25 mouse cellular contexts compared by ENCODE assay signal in the genomic region with DNA sequence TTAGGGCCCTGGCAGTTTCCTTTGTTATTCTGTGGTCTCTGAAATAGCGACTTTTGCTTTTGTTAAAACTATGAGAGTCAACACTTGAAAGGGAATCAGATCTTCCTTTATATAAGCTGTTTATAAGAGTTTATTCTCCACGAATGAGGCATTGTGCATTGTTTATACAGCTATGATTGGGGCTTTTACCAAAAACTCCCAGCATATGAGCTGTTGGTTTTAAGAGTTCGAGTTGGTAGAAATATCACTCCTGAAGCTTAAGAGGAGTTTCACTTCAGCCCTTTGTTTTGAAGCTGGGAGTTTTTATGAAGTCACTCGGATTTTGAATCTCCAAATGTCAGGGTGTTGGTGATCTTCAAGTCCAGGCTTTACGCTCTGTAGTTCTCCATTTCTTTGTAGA. TPM values are rescaled to one million over a fixed set of nuclear protein-coding genes. Genes with fewer than 3 reads are reported as not detected.
DNase-seq lines count a peak whose midpoint lies in the region; ATAC-seq and TF ChIP-seq lines count a peak whose summit lies in the region.
"Had no signal": no experiment of that assay in that cellular context is flagged by ENCODE, and none has a peak within 500 bp of the region (broad histone marks: within the 10 kb centered on the region; RNA-seq: fewer than 3 reads in every experiment).

No protein-coding gene starts in this region.

- H3K79me2 ChIP-seq in CH12.LX (replicated peaks; ENCODE audit: control insufficient read depth, extremely low read depth, insufficient read depth, poor library complexity, severe bottlenecking) = peaks cover 65% of the 10 kb centered on the region
- H3K79me2 ChIP-seq in macrophage (ENCODE audit: inconsistent target) = peaks cover 86% of the 10 kb centered on the region

- TF ChIP-seq EP300 in CH12.LX (IDR thresholded peaks at IDR 0.05; ENCODE audit: low read length) = peak; percentile 56; the same call in 1 of the 2 replicates

- in situ Hi-C loops in CH12.LX (cut with MboI; ENCODE audit: low pct_ligation_motif_present, low pct_unique_long_range_greater_than_20kb, low sequenced_read_pairs) = no loop called here

- DNase-seq in CD4-positive, CD25-positive, alpha-beta regulatory T cell, adult 2 months (ENCODE audit: low read depth, low spot score) = peak; percentile 55
- DNase-seq in lung, postnatal 10 days = peak; percentile 35
- no peak for DNase-seq in lung, adult 2 months
- DNase-seq in CH12.LX (ENCODE audit: extremely low read depth) = no peak
- DNase-seq in cerebellum, adult 2 months = no peak
- no peak for DNase-seq in right cerebral cortex, postnatal 25 days
- DNase-seq: adrenal gland, adult 8-10 months; cerebellum, adult 8-10 months; cerebellum, postnatal 36 days; embryo, embryonic 11 days; heart, postnatal 36 days; kidney, adult 18-20 months; kidney, postnatal 4 days; left cerebral cortex, postnatal 4 days had no signal

- no peak overlapping the region for H3K4me3 ChIP-seq in lung, adult 2 months (replicated peaks; ENCODE audit: extremely low read depth, low read depth, low read length)
- H3K4me3 ChIP-seq in CH12.LX (replicated peaks in 1 of 3; ENCODE audit: low read depth in 2 of 3, low read length in 2 of 3, poor library complexity in 1 of 3) (peak overlapping the region in 2 of 3 experiments; percentile 11 to 28), macrophage (ENCODE audit: inconsistent target) (peak overlapping the region; percentile 0; the same call in 1 of the 2 replicates)
- H3K4me3 ChIP-seq in cerebellum, adult 2 months (replicated peaks; ENCODE audit: insufficient read depth, low read depth, low read length) = no peak overlapping the region
- H3K4me3 ChIP-seq: embryonic facial prominence, embryonic 13.5 days; erythroblast, embryonic 14.5 days; forebrain, embryonic 12.5 days; heart, embryonic 15.5 days; hindbrain, embryonic 13.5 days; limb, embryonic 15.5 days had no signal

- peak overlapping the region; percentile 74 for H3K4me2 ChIP-seq in CH12.LX (ENCODE audit: insufficient read depth, low read depth, poor library complexity, severe bottlenecking)
- H3K4me2 ChIP-seq: embryonic facial prominence, embryonic 13.5 days; forebrain, embryonic 12.5 days; heart, embryonic 15.5 days; hindbrain, embryonic 13.5 days; limb, embryonic 15.5 days; midbrain, embryonic 11.5 days had no signal

- no peak for TF ChIP-seq POLR2A in lung, adult 2 months (IDR thresholded peaks at IDR 0.05; ENCODE audit: borderline replicate concordance, extremely low read depth, low read depth, low read length)
- no peak for TF ChIP-seq POLR2A in CH12.LX (IDR thresholded peaks at IDR 0.05; ENCODE audit: low read depth, low read length)
- no peak for TF ChIP-seq POLR2A in cerebellum, adult 2 months (IDR thresholded peaks at IDR 0.05; ENCODE audit: borderline replicate concordance, insufficient read depth, low read length)

- H3K9ac ChIP-seq in CH12.LX (ENCODE audit: insufficient read depth, low read depth) = peak overlapping the region; percentile 68
- H3K9ac ChIP-seq: embryonic facial prominence, embryonic 13.5 days; forebrain, embryonic 12.5 days; heart, embryonic 15.5 days; hindbrain, embryonic 13.5 days; limb, embryonic 15.5 days had no signal

- H3K27me3 ChIP-seq in CH12.LX (replicated peaks) = no peaks in the 10 kb centered on the region
- H3K27me3 ChIP-seq in cerebellum, adult 2 months (ENCODE audit: control insufficient read depth, insufficient read depth, low read length) = no peaks in the 10 kb centered on the region
- H3K27me3 ChIP-seq: embryonic facial prominence, embryonic 13.5 days; forebrain, embryonic 12.5 days; heart, embryonic 15.5 days; hindbrain, embryonic 13.5 days; limb, embryonic 15.5 days had no signal

- H3K4me1 ChIP-seq in lung, adult 2 months (ENCODE audit: control insufficient read depth, insufficient read depth, low read length) = peaks cover 11% of the 10 kb centered on the region; the same call in 1 of the 2 replicates
- H3K4me1 ChIP-seq in CH12.LX (ENCODE audit: control insufficient read depth in 1 of 2, insufficient read depth in 2 of 2) = peaks cover 11 to 69% of the 10 kb centered on the region in 2 experiments
- no peaks in the 10 kb centered on the region for H3K4me1 ChIP-seq in cerebellum, adult 2 months (ENCODE audit: control insufficient read depth, insufficient read depth, low read length)

- H3K27ac ChIP-seq in CH12.LX (ENCODE audit: insufficient read depth, low read depth) (no peak overlapping the region), macrophage (peak overlapping the region; percentile 46)
- no peak overlapping the region for H3K27ac ChIP-seq in cerebellum, adult 2 months (ENCODE audit: insufficient read depth, low read length)
- H3K27ac ChIP-seq: embryonic facial prominence, embryonic 13.5 days; forebrain, embryonic 12.5 days; heart, embryonic 15.5 days; hindbrain, embryonic 13.5 days; limb, embryonic 15.5 days had no signal

- peaks cover 26 to 47% of the 10 kb centered on the region in 2 experiments for H3K36me3 ChIP-seq in CH12.LX (replicated peaks in 1 of 2; ENCODE audit: control insufficient read depth in 1 of 2, insufficient read depth in 1 of 2, low read length in 1 of 2)
- peaks cover 24% of the 10 kb centered on the region; the same call in 1 of the 2 replicates for H3K36me3 ChIP-seq in macrophage (ENCODE audit: inconsistent target)

- TF ChIP-seq RAD21 in CH12.LX (IDR thresholded peaks at IDR 0.05; ENCODE audit: low read depth, low read length) = no peak

- no peak for ATAC-seq in CD4-positive, CD25-positive, alpha-beta regulatory T cell, adult 4 months
- ATAC-seq: activated CD4-positive, CD25-positive, alpha-beta regulatory T cell, adult 4 months; inflammation-experienced regulatory T-cells, adult 6 months had no signal

- no peak for TF ChIP-seq CTCF in lung, adult 2 months (IDR thresholded peaks at IDR 0.05; ENCODE audit: insufficient read depth, low read length)
- no peak for TF ChIP-seq CTCF in CH12.LX (conservative IDR thresholded peaks at IDR 0.05 in 1 of 2, IDR thresholded peaks at IDR 0.05 in 1 of 2; ENCODE audit: low read depth in 2 of 2, low read length in 2 of 2)
- no peak for TF ChIP-seq CTCF in cerebellum, adult 2 months (IDR thresholded peaks at IDR 0.05; ENCODE audit: borderline replicate concordance, insufficient read depth, low read depth, low read length)

- dilution Hi-C loops in CH12.LX (cut with MboI; ENCODE audit: extremely low pct_ligation_motif_present, extremely low pct_unique_long_range_greater_than_20kb, low sequenced_read_pairs) = no loop called here

- H3K9me3 ChIP-seq in CH12.LX (replicated peaks; ENCODE audit: low read length) = no peaks in the 10 kb centered on the region
- H3K9me3 ChIP-seq: embryonic facial prominence, embryonic 13.5 days; forebrain, embryonic 12.5 days; heart, embryonic 15.5 days; hindbrain, embryonic 13.5 days; limb, embryonic 15.5 days had no signal

- 27% methylated on average over 5 of the region's 5 CpGs for WGBS in lung, adult 2 months
- WGBS in macrophage (ENCODE audit: missing documents) = 20% methylated on average over 5 of the region's 5 CpGs
- 87% methylated on average over 5 of the region's 5 CpGs for WGBS in cerebellum, adult 2 months

TF ChIP-seq in CH12.LX, 34 proteins besides CTCF, POLR2A, EP300 and RAD21:
- TF ChIP-seq BHLHE40 (IDR thresholded peaks at IDR 0.05; ENCODE audit: low read depth, low read length) = 0 out of 2 replicates have a peak, but pooled peaks have one; percentile 9
- peak; percentile 36; the same call in 1 of the 2 replicates for TF ChIP-seq CHD1 (IDR thresholded peaks at IDR 0.05; ENCODE audit: low read depth, low read length)
- no peak for TF ChIP-seq UBTF (IDR thresholded peaks at IDR 0.05; ENCODE audit: low read depth, low read length)
- TF ChIP-seq MYC (IDR thresholded peaks at IDR 0.05; ENCODE audit: low read depth, low read length) = no peak
- 0 out of 2 replicates have a peak, but pooled peaks have one; percentile 27 for TF ChIP-seq IRF4 (IDR thresholded peaks at IDR 0.05; ENCODE audit: low read depth, low read length)

RNA-seq across cellular contexts. Expression of a gene that starts 6.9 kb away (rescaled TPM):
- 100 to 1,000 TPM; 132 to 139 TPM for polyA plus RNA-seq in CD4-positive, CD25-positive, alpha-beta regulatory T cell, adult 4 months (2017; shearing (Covaris generic))
- polyA plus RNA-seq in lung, adult 2 months (2012; rRNA removed) = 43.5 and 48.8 TPM in 2 replicates
- 26.8 and 30.0 TPM in 2 replicates for total RNA-seq in CH12.LX (2012; rRNA removed)
- total RNA-seq in CH12.LX (2014; rRNA removed) = 25.6 and 26.5 TPM in 2 replicates
- polyA plus RNA-seq in CH12.LX (2012; ENCODE audit: insufficient read length, low read depth) = 38.3 and 40.7 TPM in 2 replicates
- total RNA-seq in macrophage (2018; cell fraction: chromatin; rRNA removed) = 10 to 100 TPM; 32.6 to 63.1 (median 45.8) TPM
- 10 to 100 TPM; 27.3 to 38.8 (median 34.9) TPM for total RNA-seq in macrophage (2018; cell fraction: cytosol; rRNA removed)
- 10 to 100 TPM; 35.1 to 68.0 (median 49.4) TPM for total RNA-seq in macrophage (2018; cell fraction: nucleus; rRNA removed)
- 35.0 to 41.7 TPM (median 39.3 TPM) in 3 replicates for polyA plus RNA-seq in macrophage (2018)
- polyA plus RNA-seq in cerebellum, adult 2 months (2012; rRNA removed) = 66.9 and 71.5 TPM in 2 replicates

RNA-seq across cellular contexts. Expression of a gene that starts 7.8 kb away (rescaled TPM):
- polyA plus RNA-seq in CD4-positive, CD25-positive, alpha-beta regulatory T cell, adult 4 months (2017; shearing (Covaris generic)) = 100 to 1,000 TPM; 158 to 175 TPM
- polyA plus RNA-seq in lung, adult 2 months (2012; rRNA removed) = 22.0 and 31.3 TPM in 2 replicates
- 53.1 and 64.4 TPM in 2 replicates for total RNA-seq in CH12.LX (2012; rRNA removed)
- total RNA-seq in CH12.LX (2014; rRNA removed) = 50.9 and 51.4 TPM in 2 replicates
- polyA plus RNA-seq in CH12.LX (2012; ENCODE audit: insufficient read length, low read depth) = 77.5 and 78.3 TPM in 2 replicates
- total RNA-seq in macrophage (2018; cell fraction: chromatin; rRNA removed) = 100 to 1,000 TPM; 118 to 384 (median 176) TPM
- total RNA-seq in macrophage (2018; cell fraction: cytosol; rRNA removed) = 100 to 1,000 TPM in 9 of 26 experiments, 10 to 100 TPM in 17; 86.2 to 131 (median 98.3) TPM
- 100 to 1,000 TPM in 18 of 26 experiments, 10 to 100 TPM in 8; 84.7 to 227 (median 106) TPM for total RNA-seq in macrophage (2018; cell fraction: nucleus; rRNA removed)
- 55.4 to 80.1 TPM (median 68.0 TPM) in 3 replicates for polyA plus RNA-seq in macrophage (2018)
- polyA plus RNA-seq in cerebellum, adult 2 months (2012; rRNA removed) = 17.1 and 18.7 TPM in 2 replicates

RNA-seq across cellular contexts. Expression of a gene that starts 52.6 kb away (rescaled TPM):
- 1 to 10 TPM in 1 of 2 experiments, not detected in 1; 4.4 TPM for polyA plus RNA-seq in CD4-positive, CD25-positive, alpha-beta regulatory T cell, adult 4 months (2017; shearing (Covaris generic))
- polyA plus RNA-seq in lung, adult 2 months (2012; rRNA removed) = 0.40 and 0.50 TPM in 2 replicates
- total RNA-seq in CH12.LX (2012; rRNA removed) (0.42 and 0.76 TPM in 2 replicates), CH12.LX (2014; rRNA removed) (0.47 and 0.55 TPM in 2 replicates)
- polyA plus RNA-seq in CH12.LX (2012; ENCODE audit: insufficient read length, low read depth) (0.96 and 2.0 TPM in 2 replicates), macrophage (2018) (not detected in 3 replicates)
- 1 to 10 TPM in 10 of 26 experiments, under 1 TPM in 6, not detected in 10; 0.37 to 2.8 (median 1.3) TPM for total RNA-seq in macrophage (2018; cell fraction: chromatin; rRNA removed)
- under 1 TPM in 3 of 26 experiments, not detected in 23; 0.05 to 0.55 (median 0.14) TPM for total RNA-seq in macrophage (2018; cell fraction: cytosol; rRNA removed)
- total RNA-seq in macrophage (2018; cell fraction: nucleus; rRNA removed) = 1 to 10 TPM in 8 of 26 experiments, under 1 TPM in 2, not detected in 16; 0.70 to 3.0 (median 1.1) TPM
- polyA plus RNA-seq in cerebellum, adult 2 months (2012; rRNA removed) = 3.1 and 3.2 TPM in 2 replicates

Comparison
In these comparisons a context has a peak if more than half of its experiments do, and no peak if none do; other contexts are left out.
1. DNase-seq: peak in CD4-positive, CD25-positive, alpha-beta regulatory T cell, adult 2 months (single experiment) and lung, postnatal 10 days (single experiment); none in lung, adult 2 months (single experiment), CH12.LX (single experiment), cerebellum, adult 2 months (0 of 2) and right cerebral cortex, postnatal 25 days (single experiment).
2. H3K4me3 ChIP-seq: peak in CH12.LX (2 of 3) and macrophage (single experiment); none in lung, adult 2 months (single experiment) and cerebellum, adult 2 months (single experiment).